8 mouse cellular contexts compared by ENCODE assay signal in genomic region chr16:97804680-97805547, GRCm38 (mm10). TPM values are rescaled to one million over a fixed set of nuclear protein-coding genes. Genes with fewer than 3 reads are reported as not detected.
DNase-seq lines count a peak whose midpoint lies in the region; ATAC-seq and TF ChIP-seq lines count a peak whose summit lies in the region.
"Had no signal": no experiment of that assay in that cellular context is flagged by ENCODE, and none has a peak within 500 bp of the region (broad histone marks: within the 10 kb centered on the region; RNA-seq: fewer than 3 reads in every experiment).

No protein-coding gene starts in this region.

- no peaks in the 10 kb centered on the region for H3K27me3 ChIP-seq in forebrain, postnatal 0 days (ENCODE audit: insufficient read depth, low read length)
- H3K27me3 ChIP-seq in hindbrain, embryonic 16.5 days (replicated peaks; ENCODE audit: control insufficient read depth, insufficient read depth, low read length): no peaks in the 10 kb centered on the region
- H3K27me3 ChIP-seq in midbrain, embryonic 13.5 days: no peaks in the 10 kb centered on the region

- peak; percentile 74 for TF ChIP-seq CTCF in forebrain, postnatal 0 days (IDR thresholded peaks at IDR 0.05; ENCODE audit: low read depth)

- H3K27ac ChIP-seq in forebrain, postnatal 0 days (ENCODE audit: low read depth, low read length): no peak overlapping the region
- H3K27ac ChIP-seq in hindbrain, embryonic 16.5 days (ENCODE audit: low read depth, low read length): no peak overlapping the region
- H3K27ac ChIP-seq in midbrain, embryonic 13.5 days: no peak overlapping the region

- H3K4me1 ChIP-seq in forebrain, postnatal 0 days (ENCODE audit: insufficient read depth): no peaks in the 10 kb centered on the region
- H3K4me1 ChIP-seq in hindbrain, embryonic 16.5 days (ENCODE audit: control insufficient read depth, insufficient read depth, low read depth, low read length): no peaks in the 10 kb centered on the region
- H3K4me1 ChIP-seq in midbrain, embryonic 13.5 days (replicated peaks): no peaks in the 10 kb centered on the region

- DNase-seq in WW6 (ENCODE audit: low read depth, low spot score): peak; percentile 24
- peak; percentile 78 to 83 for DNase-seq in cerebellum, adult 18-20 months
- peak; percentile 83 for DNase-seq in forebrain, postnatal 0 days
- peak; percentile 43 to 77 for DNase-seq in left cerebral cortex, adult 8-10 months (ENCODE audit: low spot score in 2 of 2)
- peak; percentile 34 to 59 for DNase-seq in spleen, postnatal 14 days (ENCODE audit: low spot score in 2 of 2)

- 74% methylated on average over 7 of the region's 7 CpGs for WGBS in forebrain, postnatal 0 days
- WGBS in hindbrain, embryonic 16.5 days: 74% methylated on average over 7 of the region's 7 CpGs
- 80% methylated on average over 7 of the region's 7 CpGs for WGBS in midbrain, embryonic 13.5 days

- no peak overlapping the region for H3K9ac ChIP-seq in forebrain, postnatal 0 days
- H3K9ac ChIP-seq in hindbrain, embryonic 16.5 days (ENCODE audit: low read depth, low read length): no peak overlapping the region
- H3K9ac ChIP-seq in midbrain, embryonic 13.5 days (replicated peaks): no peak overlapping the region

- no peak overlapping the region for H3K4me2 ChIP-seq in forebrain, postnatal 0 days (ENCODE audit: low read depth)
- no peak overlapping the region for H3K4me2 ChIP-seq in hindbrain, embryonic 16.5 days (ENCODE audit: low read length)
- H3K4me2 ChIP-seq in midbrain, embryonic 13.5 days (replicated peaks): no peak overlapping the region

- peaks cover 71% of the 10 kb centered on the region for H3K36me3 ChIP-seq in forebrain, postnatal 0 days (ENCODE audit: insufficient read depth)
- H3K36me3 ChIP-seq in hindbrain, embryonic 16.5 days (ENCODE audit: control insufficient read depth, insufficient read depth, low read length): peaks cover 52% of the 10 kb centered on the region
- peaks cover 87% of the 10 kb centered on the region for H3K36me3 ChIP-seq in midbrain, embryonic 13.5 days

- no peak overlapping the region for H3K4me3 ChIP-seq in forebrain, postnatal 0 days (ENCODE audit: low read depth, low read length)
- no peak overlapping the region for H3K4me3 ChIP-seq in hindbrain, embryonic 16.5 days (ENCODE audit: low read length)
- no peak overlapping the region for H3K4me3 ChIP-seq in midbrain, embryonic 13.5 days (replicated peaks)

- H3K9me3 ChIP-seq in forebrain, postnatal 0 days (ENCODE audit: low read length): no peaks in the 10 kb centered on the region
- no peaks in the 10 kb centered on the region for H3K9me3 ChIP-seq in hindbrain, embryonic 16.5 days (ENCODE audit: control insufficient read depth, low read length)
- H3K9me3 ChIP-seq in midbrain, embryonic 13.5 days: no peaks in the 10 kb centered on the region

- peak; percentile 68 for ATAC-seq in forebrain, postnatal 0 days
- ATAC-seq in hindbrain, embryonic 16.5 days: peak; percentile 74
- peak; percentile 74; the same call in 1 of the 2 replicates for ATAC-seq in midbrain, embryonic 13.5 days

RNA-seq across cellular contexts. Expression of gene Ripk4, which starts 41.3 kb away (rescaled TPM):
- total RNA-seq in forebrain, postnatal 0 days (2014; rRNA removed): 1.0 and 1.6 TPM in 2 replicates
- polyA plus RNA-seq in forebrain, postnatal 0 days (2015; fragmentation: Nextera tagmentation; extraction: Ambion mirVana): 0.83 and 0.93 TPM in 2 replicates
- polyA plus RNA-seq in hindbrain, embryonic 16.5 days (2015; fragmentation: Nextera tagmentation; extraction: Ambion mirVana): 0.85 and 0.93 TPM in 2 replicates
- total RNA-seq in left cerebral cortex, adult 8-10 months (2022): 1 to 10 TPM in 3 of 4 experiments, under 1 TPM in 1; 0.51 to 1.1 (median 1.0) TPM
- 0.12 and 0.32 TPM in 2 replicates for polyA plus RNA-seq in midbrain, embryonic 13.5 days (2015; fragmentation: Nextera tagmentation; extraction: Ambion mirVana)
- total RNA-seq: neutrophil, adult 5-6 weeks had no signal

RNA-seq across cellular contexts. Expression of gene Prdm15, which starts 46.7 kb away (rescaled TPM):
- total RNA-seq in forebrain, postnatal 0 days (2014; rRNA removed): 14.8 and 18.3 TPM in 2 replicates
- 2.6 and 4.2 TPM in 2 replicates for polyA plus RNA-seq in forebrain, postnatal 0 days (2015; fragmentation: Nextera tagmentation; extraction: Ambion mirVana)
- polyA plus RNA-seq in hindbrain, embryonic 16.5 days (2015; fragmentation: Nextera tagmentation; extraction: Ambion mirVana): 8.5 and 11.6 TPM in 2 replicates
- total RNA-seq in left cerebral cortex, adult 8-10 months (2022): 10 to 100 TPM; 15.1 to 23.2 (median 17.4) TPM
- 14.5 and 16.7 TPM in 2 replicates for polyA plus RNA-seq in midbrain, embryonic 13.5 days (2015; fragmentation: Nextera tagmentation; extraction: Ambion mirVana)

Comparison
In these comparisons a context has a peak if more than half of its experiments do, and no peak if none do; other contexts are left out.
1. DNase-seq: peak in every context shown above with its lines; median percentile 83 in forebrain, postnatal 0 days; 80 in cerebellum, adult 18-20 months; 60 in left cerebral cortex, adult 8-10 months; 46 in spleen, postnatal 14 days; 24 in WW6.